Mouse (Mus musculus): ENCODE data around the gene Cyb5r3. TPM values are rescaled to one million over a fixed set of nuclear protein-coding genes. Genes with fewer than 3 reads are reported as not detected.
"Not testable (repeated sequence)": the region's sequence is repeated elsewhere in the genome, so short reads cannot be mapped to it uniquely, and the experiment has no call there.

Cyb5r3 gene
- polyA plus RNA-seq, 1 experiment from 2014 or later = 136 TPM

GRCm38 (mm10) chr15:83127037-83127436 is 45.4 kb downstream of the Cyb5r3 start:
- not testable (repeated sequence) for H3K9me3 ChIP-seq (ENCODE audit: control insufficient read depth, low read length); H3K4me3 ChIP-seq (ENCODE audit: low read depth, low read length); H3K4me2 ChIP-seq (ENCODE audit: low read depth, severe bottlenecking); H3K9ac ChIP-seq (ENCODE audit: low read length); H3K27me3 ChIP-seq (ENCODE audit: control insufficient read depth, insufficient read depth, low read length); DNase-seq (ENCODE audit: low spot score); H3K27ac ChIP-seq (replicated peaks; ENCODE audit: low read depth, low read length); H3K4me1 ChIP-seq (ENCODE audit: control insufficient read depth, insufficient read depth, low read length); ATAC-seq (ENCODE audit: insufficient number of reproducible peaks, low FRiP score, low TSS enrichment, low read depth)
- H3K36me3 ChIP-seq (ENCODE audit: control insufficient read depth, insufficient read depth, low read length) = peaks cover 26% of the 10 kb centered on the region
- 84% methylated on average over 3 of the region's 3 CpGs for WGBS

GRCm38 (mm10) chr15:83126582-83126981 is 45.8 kb downstream of the Cyb5r3 start:
- Histone ChIP-seq H3K9me3 (ENCODE audit: control insufficient read depth, low read length) (no peaks in the 10 kb centered on the region), H3K27ac (replicated peaks; ENCODE audit: low read depth, low read length) (no peak overlapping the region), H3K4me2 (ENCODE audit: low read depth, severe bottlenecking) (no peak overlapping the region), H3K9ac (ENCODE audit: low read length) (no peak overlapping the region), H3K4me3 (ENCODE audit: low read depth, low read length) (no peak overlapping the region), H3K4me1 (ENCODE audit: control insufficient read depth, insufficient read depth, low read length) (peaks cover 3% of the 10 kb centered on the region; the same call in 1 of the 2 replicates), H3K27me3 (ENCODE audit: control insufficient read depth, insufficient read depth, low read length) (no peaks in the 10 kb centered on the region), H3K36me3 (ENCODE audit: control insufficient read depth, insufficient read depth, low read length) (peaks cover 26% of the 10 kb centered on the region)
- DNase-seq (ENCODE audit: low spot score) (no peak), ATAC-seq (ENCODE audit: insufficient number of reproducible peaks, low FRiP score, low TSS enrichment, low read depth) (no peak)
- WGBS = 94% methylated on average over 9 of the region's 9 CpGs

- peaks cover 19% of the 10 kb centered on the region for H3K36me3 ChIP-seq (ENCODE audit: control insufficient read depth, insufficient read depth, low read length)
- H3K9ac ChIP-seq (ENCODE audit: low read length) = no peak overlapping the region; the same call in 1 of the 2 replicates
- no peaks in the 10 kb centered on the region for H3K27me3 ChIP-seq (ENCODE audit: control insufficient read depth, insufficient read depth, low read length)
- no peak overlapping the region for H3K4me2 ChIP-seq (ENCODE audit: low read depth, severe bottlenecking)
- ATAC-seq (ENCODE audit: insufficient number of reproducible peaks, low FRiP score, low TSS enrichment, low read depth) (no peak), DNase-seq (ENCODE audit: low spot score) (no peak)
- WGBS = 62% methylated on average over 5 of the region's 5 CpGs
- no peak overlapping the region for H3K4me3 ChIP-seq (ENCODE audit: low read depth, low read length)
- 0 out of 2 replicates have a peak overlapping the region, but pooled peaks have one; percentile 18 for H3K27ac ChIP-seq (replicated peaks; ENCODE audit: low read depth, low read length)
- H3K4me1 ChIP-seq (ENCODE audit: control insufficient read depth, insufficient read depth, low read length) = peaks cover 3% of the 10 kb centered on the region; the same call in 1 of the 2 replicates
- no peaks in the 10 kb centered on the region for H3K9me3 ChIP-seq (ENCODE audit: control insufficient read depth, low read length)
Observed at GRCm38 (mm10) chr15:83124625-83125024, 47.8 kb downstream of the Cyb5r3 start.

- Histone ChIP-seq H3K36me3 (ENCODE audit: control insufficient read depth, insufficient read depth, low read length) (peaks cover 17% of the 10 kb centered on the region), H3K27ac (replicated peaks; ENCODE audit: low read depth, low read length) (0 out of 2 replicates have a peak within 1 kb of the TSS, but pooled peaks have one; percentile 30), H3K4me2 (ENCODE audit: low read depth, severe bottlenecking) (peak within 1 kb of the TSS; percentile 78), H3K4me1 (ENCODE audit: control insufficient read depth, insufficient read depth, low read length) (peaks cover 3% of the 10 kb centered on the region; the same call in 1 of the 2 replicates), H3K4me3 (ENCODE audit: low read depth, low read length) (peak within 1 kb of the TSS; percentile 89), H3K27me3 (ENCODE audit: control insufficient read depth, insufficient read depth, low read length) (no peaks in the 10 kb centered on the region), H3K9me3 (ENCODE audit: control insufficient read depth, low read length) (no peaks in the 10 kb centered on the region), H3K9ac (ENCODE audit: low read length) (peak within 1 kb of the TSS; percentile 56)
- ATAC-seq (ENCODE audit: insufficient number of reproducible peaks, low FRiP score, low TSS enrichment, low read depth) (peak; percentile 82), DNase-seq (ENCODE audit: low spot score) (peak; percentile 94)
- WGBS = 10% methylated on average over 32 of the region's 32 CpGs
Observed at GRCm38 (mm10) chr15:83122566-83123145, 49.7 kb downstream of the Cyb5r3 start, which contains the start of gene Rrp7a. TSS of gene Rrp7a (minus strand) at chr15:83122801.

- H3K4me1 ChIP-seq (ENCODE audit: control insufficient read depth, insufficient read depth, low read length) = peaks cover 3% of the 10 kb centered on the region; the same call in 1 of the 2 replicates
- ATAC-seq (ENCODE audit: insufficient number of reproducible peaks, low FRiP score, low TSS enrichment, low read depth) (peak; percentile 41; the same call in 1 of the 2 replicates), DNase-seq (ENCODE audit: low spot score) (peak; percentile 49)
- H3K27me3 ChIP-seq (ENCODE audit: control insufficient read depth, insufficient read depth, low read length) = no peaks in the 10 kb centered on the region
- peak overlapping the region; percentile 78 for H3K4me2 ChIP-seq (ENCODE audit: low read depth, severe bottlenecking)
- 0 out of 2 replicates have a peak overlapping the region, but pooled peaks have one; percentile 30 for H3K27ac ChIP-seq (replicated peaks; ENCODE audit: low read depth, low read length)
- peak overlapping the region; percentile 89 for H3K4me3 ChIP-seq (ENCODE audit: low read depth, low read length)
- peaks cover 14% of the 10 kb centered on the region; the same call in 1 of the 2 replicates for H3K36me3 ChIP-seq (ENCODE audit: control insufficient read depth, insufficient read depth, low read length)
- 4% methylated on average over 39 of the region's 43 CpGs for WGBS
- H3K9ac ChIP-seq (ENCODE audit: low read length) = peak overlapping the region; percentile 56
- H3K9me3 ChIP-seq (ENCODE audit: control insufficient read depth, low read length) = no peaks in the 10 kb centered on the region
Observed at GRCm38 (mm10) chr15:83121709-83122565, 50.5 kb downstream of the Cyb5r3 start.

- H3K4me2 ChIP-seq (ENCODE audit: low read depth, severe bottlenecking) = no peak overlapping the region
- H3K27me3 ChIP-seq (ENCODE audit: control insufficient read depth, insufficient read depth, low read length) = no peaks in the 10 kb centered on the region
- H3K4me1 ChIP-seq (ENCODE audit: control insufficient read depth, insufficient read depth, low read length) = peaks cover 3% of the 10 kb centered on the region; the same call in 1 of the 2 replicates
- DNase-seq (ENCODE audit: low spot score) = no peak
- no peak overlapping the region for H3K27ac ChIP-seq (replicated peaks; ENCODE audit: low read depth, low read length)
- no peak overlapping the region for H3K9ac ChIP-seq (ENCODE audit: low read length)
- H3K4me3 ChIP-seq (ENCODE audit: low read depth, low read length) = no peak overlapping the region
- no peak for ATAC-seq (ENCODE audit: insufficient number of reproducible peaks, low FRiP score, low TSS enrichment, low read depth)
- peaks cover 6% of the 10 kb centered on the region; the same call in 1 of the 2 replicates for H3K36me3 ChIP-seq (ENCODE audit: control insufficient read depth, insufficient read depth, low read length)
- no peaks in the 10 kb centered on the region for H3K9me3 ChIP-seq (ENCODE audit: control insufficient read depth, low read length)
- WGBS = 82% methylated on average over 7 of the region's 7 CpGs
Observed at GRCm38 (mm10) chr15:83118360-83118759, 54.0 kb downstream of the Cyb5r3 start.

GRCm38 (mm10) chr15:83115071-83115470 is 57.3 kb downstream of the Cyb5r3 start:
- H3K27me3 ChIP-seq (ENCODE audit: control insufficient read depth, insufficient read depth, low read length) = no peaks in the 10 kb centered on the region
- H3K9ac ChIP-seq (ENCODE audit: low read length) = no peak overlapping the region
- H3K4me2 ChIP-seq (ENCODE audit: low read depth, severe bottlenecking) = no peak overlapping the region
- no peaks in the 10 kb centered on the region for H3K9me3 ChIP-seq (ENCODE audit: control insufficient read depth, low read length)
- H3K4me3 ChIP-seq (ENCODE audit: low read depth, low read length) = no peak overlapping the region
- peaks cover 6% of the 10 kb centered on the region; the same call in 1 of the 2 replicates for H3K36me3 ChIP-seq (ENCODE audit: control insufficient read depth, insufficient read depth, low read length)
- WGBS = 89% methylated on average over 6 of the region's 6 CpGs
- H3K27ac ChIP-seq (replicated peaks; ENCODE audit: low read depth, low read length) = no peak overlapping the region
- H3K4me1 ChIP-seq (ENCODE audit: control insufficient read depth, insufficient read depth, low read length) = 0 out of 2 replicates have a peak, but pooled peaks cover 2% of the 10 kb centered on the region
- DNase-seq (ENCODE audit: low spot score) (no peak), ATAC-seq (ENCODE audit: insufficient number of reproducible peaks, low FRiP score, low TSS enrichment, low read depth) (no peak)

- H3K27me3 ChIP-seq (ENCODE audit: control insufficient read depth, insufficient read depth, low read length) = no peaks in the 10 kb centered on the region
- ATAC-seq (ENCODE audit: insufficient number of reproducible peaks, low FRiP score, low TSS enrichment, low read depth) (no peak), DNase-seq (ENCODE audit: low spot score) (no peak)
- peaks cover 3% of the 10 kb centered on the region; the same call in 1 of the 2 replicates for H3K36me3 ChIP-seq (ENCODE audit: control insufficient read depth, insufficient read depth, low read length)
- no peak overlapping the region for H3K4me3 ChIP-seq (ENCODE audit: low read depth, low read length)
- no peaks in the 10 kb centered on the region for H3K9me3 ChIP-seq (ENCODE audit: control insufficient read depth, low read length)
- no peak overlapping the region for H3K4me2 ChIP-seq (ENCODE audit: low read depth, severe bottlenecking)
- H3K27ac ChIP-seq (replicated peaks; ENCODE audit: low read depth, low read length) = no peak overlapping the region
- 0 out of 2 replicates have a peak, but pooled peaks cover 2% of the 10 kb centered on the region for H3K4me1 ChIP-seq (ENCODE audit: control insufficient read depth, insufficient read depth, low read length)
- 71% methylated on average over 9 of the region's 9 CpGs for WGBS
- H3K9ac ChIP-seq (ENCODE audit: low read length) = no peak overlapping the region
Observed at GRCm38 (mm10) chr15:83114106-83114505, 58.3 kb downstream of the Cyb5r3 start.

Data from limb, embryonic 11.5 days (tissue).